Mouse (Mus musculus): ENCODE measurements around the gene St8sia2. TPM values are rescaled to one million over a fixed set of nuclear protein-coding genes. Genes with fewer than 3 reads are reported as not detected.

St8sia2 gene
- polyA plus RNA-seq, 1 experiment, result 11.9 TPM

DNA sequence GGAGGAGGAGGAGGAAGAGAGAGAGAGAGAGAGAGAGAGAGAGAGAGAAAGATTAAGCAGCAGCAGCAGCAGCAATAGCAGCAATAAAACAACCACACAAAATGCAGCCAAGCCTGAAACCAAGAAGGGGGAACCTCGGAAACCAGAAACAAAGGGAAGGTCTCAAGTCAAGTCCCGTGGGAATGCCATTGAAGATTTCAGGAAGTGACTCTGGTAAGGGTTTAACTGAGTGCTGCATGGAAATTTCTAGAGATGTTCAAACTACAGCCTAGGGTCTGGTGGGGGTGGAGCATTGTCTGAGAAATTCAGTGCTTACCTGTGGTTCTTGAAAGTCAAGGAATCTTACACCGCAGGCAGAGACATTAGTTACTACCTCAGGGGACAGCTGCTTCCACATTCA is 77.4 kb downstream of the St8sia2 start:
- H3K27ac ChIP-seq (ENCODE audit: control insufficient read depth, insufficient read depth, low read depth, low read length), result no peak overlapping the region
- no peak overlapping the region for H3K4me3 ChIP-seq (ENCODE audit: control insufficient read depth, low read depth, low read length)
- no peaks in the 10 kb centered on the region for H3K27me3 ChIP-seq (ENCODE audit: control insufficient read depth, insufficient read depth, low read length)
- TF ChIP-seq CTCF (IDR thresholded peaks at IDR 0.05; ENCODE audit: control insufficient read depth, insufficient read depth, insufficient replicate concordance, low read depth, low read length), result no peak
- H3K36me3 ChIP-seq (ENCODE audit: control insufficient read depth, insufficient read depth, low read length), result no peaks in the 10 kb centered on the region
- no peaks in the 10 kb centered on the region for H3K4me1 ChIP-seq (ENCODE audit: control insufficient read depth, insufficient read depth, low read length)

GRCm38 (mm10) chr7:73935703-73936102 is 77.8 kb downstream of the St8sia2 start:
- H3K36me3 ChIP-seq (ENCODE audit: control insufficient read depth, insufficient read depth, low read length), result no peaks in the 10 kb centered on the region

DNA sequence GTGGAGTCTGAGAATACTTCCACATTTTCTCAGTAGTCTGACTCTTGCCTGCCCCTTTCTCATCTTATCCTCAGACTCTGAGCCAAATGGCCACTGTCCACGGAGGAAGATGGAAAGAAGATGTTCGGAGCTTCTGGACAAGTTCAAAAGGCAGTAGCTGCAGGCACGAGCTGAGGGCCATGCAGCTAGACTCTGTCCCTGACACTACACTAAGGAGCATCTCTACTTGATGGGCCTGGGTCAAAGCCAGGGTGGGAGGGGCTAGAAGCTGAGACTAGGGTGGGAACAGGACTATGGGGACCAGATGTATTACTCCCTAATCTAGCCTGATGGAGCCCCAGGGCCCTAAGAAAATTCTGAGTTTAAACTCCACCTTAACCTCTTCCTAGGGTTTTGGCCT is 80.5 kb downstream of the St8sia2 start:
- Histone ChIP-seq H3K4me1 (ENCODE audit: control insufficient read depth, insufficient read depth, low read length) (no peaks in the 10 kb centered on the region), H3K4me3 (ENCODE audit: control insufficient read depth, low read depth, low read length) (no peak overlapping the region), H3K27me3 (ENCODE audit: control insufficient read depth, insufficient read depth, low read length) (no peaks in the 10 kb centered on the region), H3K27ac (ENCODE audit: control insufficient read depth, insufficient read depth, low read depth, low read length) (no peak overlapping the region), H3K36me3 (ENCODE audit: control insufficient read depth, insufficient read depth, low read length) (no peaks in the 10 kb centered on the region)
- TF ChIP-seq POLR2A (IDR thresholded peaks at IDR 0.05; ENCODE audit: control insufficient read depth, low read depth, low read length) (no peak), CTCF (IDR thresholded peaks at IDR 0.05; ENCODE audit: control insufficient read depth, insufficient read depth, insufficient replicate concordance, low read depth, low read length) (no peak)

More at GRCm38 (mm10) chr7:73935703-73936102, 77.8 kb downstream of the St8sia2 start:
- no peaks in the 10 kb centered on the region for H3K4me1 ChIP-seq (ENCODE audit: control insufficient read depth, insufficient read depth, low read length)
- H3K27me3 ChIP-seq (ENCODE audit: control insufficient read depth, insufficient read depth, low read length), result no peaks in the 10 kb centered on the region
- no peak overlapping the region for H3K4me3 ChIP-seq (ENCODE audit: control insufficient read depth, low read depth, low read length)
- TF ChIP-seq POLR2A (IDR thresholded peaks at IDR 0.05; ENCODE audit: control insufficient read depth, low read depth, low read length), result no peak
- TF ChIP-seq CTCF (IDR thresholded peaks at IDR 0.05; ENCODE audit: control insufficient read depth, insufficient read depth, insufficient replicate concordance, low read depth, low read length), result no peak
- H3K27ac ChIP-seq (ENCODE audit: control insufficient read depth, insufficient read depth, low read depth, low read length), result no peak overlapping the region

GRCm38 (mm10) chr7:73920921-73921485 is 92.5 kb downstream of the St8sia2 start:
- H3K4me3 ChIP-seq (ENCODE audit: control insufficient read depth, low read depth, low read length), result no peak overlapping the region
- no peaks in the 10 kb centered on the region for H3K36me3 ChIP-seq (ENCODE audit: control insufficient read depth, insufficient read depth, low read length)
- no peaks in the 10 kb centered on the region for H3K4me1 ChIP-seq (ENCODE audit: control insufficient read depth, insufficient read depth, low read length)
- H3K27ac ChIP-seq (ENCODE audit: control insufficient read depth, insufficient read depth, low read depth, low read length), result no peak overlapping the region
- TF ChIP-seq CTCF (IDR thresholded peaks at IDR 0.05; ENCODE audit: control insufficient read depth, insufficient read depth, insufficient replicate concordance, low read depth, low read length) (no peak), POLR2A (IDR thresholded peaks at IDR 0.05; ENCODE audit: control insufficient read depth, low read depth, low read length) (no peak)
- no peaks in the 10 kb centered on the region for H3K27me3 ChIP-seq (ENCODE audit: control insufficient read depth, insufficient read depth, low read length)

DNA sequence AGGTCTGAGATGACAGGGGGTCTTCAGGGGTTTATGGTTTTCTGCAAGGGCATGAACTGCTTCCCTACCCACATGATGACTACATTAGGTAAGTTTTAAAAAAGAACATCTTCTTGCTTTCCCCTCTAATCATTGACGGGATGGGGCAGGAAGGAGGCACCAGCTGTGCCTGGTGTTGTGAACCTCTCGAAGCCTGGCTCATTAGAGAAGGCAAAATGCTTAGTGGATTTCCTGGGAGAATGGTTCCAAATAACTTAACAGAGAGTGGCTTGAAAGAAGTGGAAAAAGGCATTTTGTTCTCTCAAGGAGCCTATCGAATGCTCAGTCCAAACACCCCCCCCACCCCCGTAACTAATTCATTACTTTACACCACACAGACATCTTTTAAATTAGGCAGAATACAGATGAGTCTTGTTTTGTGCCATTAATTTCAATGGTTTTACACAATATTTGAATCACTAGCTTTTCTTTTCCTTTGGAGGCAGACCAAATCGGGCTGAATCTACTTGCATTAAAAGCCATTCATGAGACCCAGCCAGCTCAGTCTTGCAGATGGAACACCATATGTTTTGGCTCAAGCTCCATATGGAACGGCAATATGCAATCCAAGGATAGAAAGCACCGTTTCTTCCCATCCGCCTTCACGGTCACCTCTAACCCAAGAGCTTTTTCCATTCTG is 95.7 kb downstream of the St8sia2 start:
- no peak overlapping the region for H3K27ac ChIP-seq (ENCODE audit: control insufficient read depth, insufficient read depth, low read depth, low read length)
- H3K4me1 ChIP-seq (ENCODE audit: control insufficient read depth, insufficient read depth, low read length), result no peaks in the 10 kb centered on the region
- no peaks in the 10 kb centered on the region for H3K36me3 ChIP-seq (ENCODE audit: control insufficient read depth, insufficient read depth, low read length)
- H3K27me3 ChIP-seq (ENCODE audit: control insufficient read depth, insufficient read depth, low read length), result no peaks in the 10 kb centered on the region
- no peak overlapping the region for H3K4me3 ChIP-seq (ENCODE audit: control insufficient read depth, low read depth, low read length)
- TF ChIP-seq POLR2A (IDR thresholded peaks at IDR 0.05; ENCODE audit: control insufficient read depth, low read depth, low read length) (no peak), CTCF (IDR thresholded peaks at IDR 0.05; ENCODE audit: control insufficient read depth, insufficient read depth, insufficient replicate concordance, low read depth, low read length) (no peak)

DNA sequence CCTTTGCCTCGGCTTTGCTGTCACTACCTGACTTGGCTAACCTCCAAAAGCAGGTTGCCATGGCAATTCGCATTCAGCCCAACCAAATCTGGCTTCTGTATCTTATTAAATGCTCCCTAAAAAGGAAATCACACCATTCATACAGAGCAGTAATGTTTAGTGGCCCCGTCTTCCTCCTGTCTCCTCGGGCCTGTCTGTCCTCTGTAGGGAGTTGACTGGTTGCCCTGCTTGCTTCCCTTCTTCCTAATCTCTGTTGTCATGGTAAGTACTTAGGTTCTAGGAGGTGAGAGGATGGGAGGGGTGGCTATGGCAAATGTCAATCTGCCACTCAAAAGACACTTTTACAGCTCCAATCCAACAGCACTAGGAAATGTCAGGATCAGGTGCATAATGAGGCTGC is 101.6 kb downstream of the St8sia2 start:
- Histone ChIP-seq H3K4me1 (ENCODE audit: control insufficient read depth, insufficient read depth, low read length) (no peaks in the 10 kb centered on the region), H3K27ac (ENCODE audit: control insufficient read depth, insufficient read depth, low read depth, low read length) (no peak overlapping the region), H3K27me3 (ENCODE audit: control insufficient read depth, insufficient read depth, low read length) (no peaks in the 10 kb centered on the region), H3K4me3 (ENCODE audit: control insufficient read depth, low read depth, low read length) (no peak overlapping the region), H3K36me3 (ENCODE audit: control insufficient read depth, insufficient read depth, low read length) (no peaks in the 10 kb centered on the region)
- TF ChIP-seq CTCF (IDR thresholded peaks at IDR 0.05; ENCODE audit: control insufficient read depth, insufficient read depth, insufficient replicate concordance, low read depth, low read length), result no peak
- no peak for TF ChIP-seq POLR2A (IDR thresholded peaks at IDR 0.05; ENCODE audit: control insufficient read depth, low read depth, low read length)

- TF ChIP-seq POLR2A (IDR thresholded peaks at IDR 0.05; ENCODE audit: control insufficient read depth, low read depth, low read length), result no peak
- no peak for TF ChIP-seq CTCF (IDR thresholded peaks at IDR 0.05; ENCODE audit: control insufficient read depth, insufficient read depth, insufficient replicate concordance, low read depth, low read length)
- H3K4me1 ChIP-seq (ENCODE audit: control insufficient read depth, insufficient read depth, low read length), result no peaks in the 10 kb centered on the region
- no peak overlapping the region for H3K27ac ChIP-seq (ENCODE audit: control insufficient read depth, insufficient read depth, low read depth, low read length)
- H3K36me3 ChIP-seq (ENCODE audit: control insufficient read depth, insufficient read depth, low read length), result no peaks in the 10 kb centered on the region
- H3K27me3 ChIP-seq (ENCODE audit: control insufficient read depth, insufficient read depth, low read length), result no peaks in the 10 kb centered on the region
- no peak overlapping the region for H3K4me3 ChIP-seq (ENCODE audit: control insufficient read depth, low read depth, low read length)
Measured at GRCm38 (mm10) chr7:73910843-73911242, 102.6 kb downstream of the St8sia2 start.

Data from testis, adult 2 months (tissue).